Mouse (Mus musculus) small intestine, adult 2 months (tissue): ENCODE measurements around the gene Slc34a1. TPM values are rescaled to one million over a fixed set of nuclear protein-coding genes. Genes with fewer than 3 reads are reported as not detected.

ENCODE experiments used
- H3K27ac ChIP-seq: fragments of 200-500 bp; 2 replicates; pipeline ENCODE4 v1.5.1; 2012; ENCODE audit warnings: low read depth, low read length, control low read depth, inconsistent platforms; ENCODE audit not compliant: insufficient read depth
- H3K27me3 ChIP-seq: fragments of 200-500 bp; 2 replicates; pipeline ENCODE4 v1.6.1; 2012; ENCODE audit warnings: mild to moderate bottlenecking, moderate library complexity, low read length, inconsistent platforms; ENCODE audit not compliant: control insufficient read depth, insufficient read depth
- H3K36me3 ChIP-seq: fragments of 200-500 bp; 2 replicates; pipeline ENCODE4 v1.6.1; 2012; ENCODE audit warnings: mild to moderate bottlenecking, low read length, control low read depth, inconsistent platforms; ENCODE audit not compliant: control insufficient read depth, insufficient read depth
- H3K4me1 ChIP-seq: fragments of 200-500 bp; 2 replicates; pipeline ENCODE4 v1.6.1; 2012; ENCODE audit warnings: low read length, inconsistent platforms, mixed read lengths; ENCODE audit not compliant: control insufficient read depth, insufficient read depth, insufficient read length
- H3K4me3 ChIP-seq: fragments of 200-500 bp; 2 replicates; pipeline ENCODE4 v1.5.1; 2012; ENCODE audit warnings: low read depth, mild to moderate bottlenecking, control low read depth, inconsistent platforms, low read length, moderate library complexity
- CTCF ChIP-seq: fragments of 200-500 bp; IDR thresholded peaks from 2 replicates; pipeline ENCODE4 v1.5.1; 2012; ENCODE audit warnings: low read depth, mild to moderate bottlenecking, control low read depth, inconsistent platforms, low read length, moderate library complexity, mixed read lengths; ENCODE audit not compliant: insufficient replicate concordance, insufficient read length; ENCODE audit errors: extremely low read depth
- POLR2A ChIP-seq: fragments of 200-500 bp; IDR thresholded peaks from 2 replicates; pipeline ENCODE4 v1.6.1; 2012; ENCODE audit warnings: low read depth, mild to moderate bottlenecking, control low read depth, inconsistent platforms, low read length, moderate library complexity
- WGBS: fragments of 180-500 bp; shearing (Covaris S2); methylation state at CpG from one replicate; pipeline ENCODE4 v1.1.7; 2018; 5-methylcytosine and 5-hydroxymethylcytosine counted together
- polyA plus RNA-seq: library from polyadenylated mRNA; depleted of rRNA; stranded (reverse); fragments of >200 nt; gene quantifications from 2 replicates; pipeline ENCODE4 v1.2.3, GENCODE M21; 2012

Slc34a1 gene
- polyA plus RNA-seq, 1 experiment, result 0.60 TPM

GRCm38 (mm10) chr13:55391626-55392029 is 6.4 kb upstream of the Slc34a1 start:
- Histone ChIP-seq H3K27ac (peak overlapping the region; percentile 96), H3K4me1 (peaks cover 17% of the 10 kb centered on the region), H3K27me3 (no peaks in the 10 kb centered on the region), H3K36me3 (no peaks in the 10 kb centered on the region), H3K4me3 (no peak overlapping the region)
- WGBS, result 25% methylated on average over 1 of the region's 1 CpGs
- TF ChIP-seq CTCF, result no peak

GRCm38 (mm10) chr13:55392933-55393332 is 5.1 kb upstream of the Slc34a1 start:
- no peaks in the 10 kb centered on the region for H3K36me3 ChIP-seq
- H3K4me1 ChIP-seq, result peaks cover 17% of the 10 kb centered on the region
- H3K27me3 ChIP-seq, result no peaks in the 10 kb centered on the region
- 76% methylated on average over 4 of the region's 4 CpGs for WGBS
- peak overlapping the region; percentile 86; the same call in 1 of the 2 replicates for H3K27ac ChIP-seq
- no peak overlapping the region for H3K4me3 ChIP-seq
- TF ChIP-seq CTCF (peak; percentile 65; the same call in 1 of the 2 replicates), POLR2A (no peak)

GRCm38 (mm10) chr13:55399300-55400038 is 1.5 kb downstream of the Slc34a1 start:
- peaks cover 18% of the 10 kb centered on the region for H3K4me1 ChIP-seq
- H3K4me3 ChIP-seq, result no peak overlapping the region
- 24% methylated on average over 5 of the region's 5 CpGs for WGBS
- no peaks in the 10 kb centered on the region for H3K36me3 ChIP-seq
- H3K27ac ChIP-seq, result peak overlapping the region; percentile 62
- TF ChIP-seq CTCF (no peak), POLR2A (no peak; the same call in 1 of the 2 replicates)
- H3K27me3 ChIP-seq, result no peaks in the 10 kb centered on the region

GRCm38 (mm10) chr13:55400039-55400346 is 2.0 kb downstream of the Slc34a1 start:
- no peak overlapping the region for H3K4me3 ChIP-seq
- 20% methylated on average over 1 of the region's 1 CpGs for WGBS
- peak overlapping the region; percentile 50 for H3K27ac ChIP-seq
- TF ChIP-seq CTCF (no peak), POLR2A (no peak)
- peaks cover 18% of the 10 kb centered on the region for H3K4me1 ChIP-seq
- no peaks in the 10 kb centered on the region for H3K27me3 ChIP-seq
- H3K36me3 ChIP-seq, result no peaks in the 10 kb centered on the region

- no peaks in the 10 kb centered on the region for H3K36me3 ChIP-seq
- H3K27me3 ChIP-seq, result no peaks in the 10 kb centered on the region
- TF ChIP-seq POLR2A (no peak), CTCF (no peak)
- no peak overlapping the region for H3K4me3 ChIP-seq
- no peak overlapping the region for H3K27ac ChIP-seq
- peaks cover 20% of the 10 kb centered on the region for H3K4me1 ChIP-seq
- 73% methylated on average over 7 of the region's 7 CpGs for WGBS
Observed at GRCm38 (mm10) chr13:55403266-55403665, 5.3 kb downstream of the Slc34a1 start.

- no peaks in the 10 kb centered on the region for H3K36me3 ChIP-seq
- no peak overlapping the region for H3K27ac ChIP-seq
- no peak overlapping the region for H3K4me3 ChIP-seq
- 64% methylated on average over 15 of the region's 15 CpGs for WGBS
- TF ChIP-seq CTCF (no peak), POLR2A (no peak)
- H3K27me3 ChIP-seq, result no peaks in the 10 kb centered on the region
- H3K4me1 ChIP-seq, result peaks cover 16% of the 10 kb centered on the region
Observed at GRCm38 (mm10) chr13:55403935-55404852, 6.2 kb downstream of the Slc34a1 start.
